Comparison of ENCODE assay signal across 8 mouse cellular contexts in genomic region chr5:66675983-66676382, GRCm38 (mm10). TPM values are rescaled to one million over a fixed set of nuclear protein-coding genes. Genes with fewer than 3 reads are reported as not detected.
DNase-seq lines count a peak whose midpoint lies in the region; ATAC-seq and TF ChIP-seq lines count a peak whose summit lies in the region.

Uchl1 (plus strand) TSS chr5:66676091.

- H3K4me3 ChIP-seq in cerebellum, adult 2 months (replicated peaks; ENCODE audit: insufficient read depth, low read depth, low read length), result peak within 1 kb of the TSS; percentile 93
- H3K4me3 ChIP-seq in hindbrain, embryonic 11.5 days (ENCODE audit: low read depth, low read length), result peak within 1 kb of the TSS; percentile 79
- peak within 1 kb of the TSS; percentile 55 for H3K4me3 ChIP-seq in lung, embryonic 15.5 days

- peak within 1 kb of the TSS; percentile 66 for H3K9ac ChIP-seq in hindbrain, embryonic 11.5 days (ENCODE audit: low read depth, low read length)
- peak within 1 kb of the TSS; percentile 29; the same call in 1 of the 2 replicates for H3K9ac ChIP-seq in lung, embryonic 15.5 days

- ATAC-seq in frontal cortex, adult (ENCODE audit: low TSS enrichment), result peak; percentile 58
- ATAC-seq in hindbrain, embryonic 11.5 days (ENCODE audit: low FRiP score), result peak; percentile 95
- peak; percentile 78 for ATAC-seq in lung, embryonic 15.5 days (ENCODE audit: borderline replicate concordance, extremely low read depth, low FRiP score, low TSS enrichment)

- no peaks in the 10 kb centered on the region for H3K36me3 ChIP-seq in hindbrain, embryonic 11.5 days (ENCODE audit: control insufficient read depth, insufficient read depth, low read length)
- H3K36me3 ChIP-seq in lung, embryonic 15.5 days, result no peaks in the 10 kb centered on the region

- H3K9me3 ChIP-seq in hindbrain, embryonic 11.5 days (ENCODE audit: control insufficient read depth, low read length), result no peaks in the 10 kb centered on the region
- H3K9me3 ChIP-seq in lung, embryonic 15.5 days, result no peaks in the 10 kb centered on the region

- under 1% methylated on average over 20 of the region's 20 CpGs for WGBS in cerebellum, adult 2 months
- under 1% methylated on average over 20 of the region's 20 CpGs for WGBS in hindbrain, embryonic 11.5 days
- under 1% methylated on average over 20 of the region's 20 CpGs for WGBS in lung, embryonic 15.5 days

- DNase-seq in MN1 (ENCODE audit: low spot score), result peak; percentile 94
- peak; percentile 92 for DNase-seq in cerebellum, adult 2 months
- peak; percentile 94 for DNase-seq in hindbrain, embryonic 11.5 days (ENCODE audit: low spot score)
- peak; percentile 92 for DNase-seq in layer of hippocampus, adult 9-11 months
- peak; percentile 96 for DNase-seq in retina, embryonic 14.5 days (ENCODE audit: low spot score)
- peak; percentile 78 for DNase-seq in thymus, postnatal 4 days

- H3K4me2 ChIP-seq in hindbrain, embryonic 11.5 days (replicated peaks; ENCODE audit: low read depth, low read length), result peak within 1 kb of the TSS; percentile 95
- H3K4me2 ChIP-seq in lung, embryonic 15.5 days, result peak within 1 kb of the TSS; percentile 98

- TF ChIP-seq POLR2A in cerebellum, adult 2 months (IDR thresholded peaks at IDR 0.05; ENCODE audit: borderline replicate concordance, insufficient read depth, low read length), result peak; percentile 88; the same call in 1 of the 2 replicates

- no peaks in the 10 kb centered on the region for H3K27me3 ChIP-seq in cerebellum, adult 2 months (ENCODE audit: control insufficient read depth, insufficient read depth, low read length)
- H3K27me3 ChIP-seq in hindbrain, embryonic 11.5 days (ENCODE audit: control insufficient read depth, insufficient read depth, low read length), result no peaks in the 10 kb centered on the region; the same call in 1 of the 2 replicates
- H3K27me3 ChIP-seq in lung, embryonic 15.5 days, result peaks cover 40% of the 10 kb centered on the region

- H3K27ac ChIP-seq in cerebellum, adult 2 months (ENCODE audit: insufficient read depth, low read length), result peak within 1 kb of the TSS; percentile 26
- peak within 1 kb of the TSS; percentile 51 for H3K27ac ChIP-seq in hindbrain, embryonic 11.5 days (ENCODE audit: low read depth, low read length)
- no peak within 1 kb of the TSS for H3K27ac ChIP-seq in lung, embryonic 15.5 days

- no peak for TF ChIP-seq CTCF in cerebellum, adult 2 months (IDR thresholded peaks at IDR 0.05; ENCODE audit: borderline replicate concordance, insufficient read depth, low read depth, low read length)

- peaks cover 6% of the 10 kb centered on the region; the same call in 1 of the 2 replicates for H3K4me1 ChIP-seq in cerebellum, adult 2 months (ENCODE audit: control insufficient read depth, insufficient read depth, low read length)
- peaks cover 5% of the 10 kb centered on the region; the same call in 1 of the 2 replicates for H3K4me1 ChIP-seq in hindbrain, embryonic 11.5 days (replicated peaks; ENCODE audit: control insufficient read depth, insufficient read depth, low read length)
- H3K4me1 ChIP-seq in lung, embryonic 15.5 days, result peaks cover 23% of the 10 kb centered on the region

RNA-seq across cellular contexts. Expression of gene Uchl1, which starts in this region (rescaled TPM):
- polyA plus RNA-seq in cerebellum, adult 2 months (2012; rRNA removed), result 709 and 904 TPM in 2 replicates
- 421 and 428 TPM in 2 replicates for polyA plus RNA-seq in hindbrain, embryonic 11.5 days (2014; fragmentation: Nextera tagmentation; extraction: Ambion mirVana)
- 71.5 and 81.2 TPM in 2 replicates for polyA plus RNA-seq in lung, embryonic 15.5 days (2015; fragmentation: Nextera tagmentation; extraction: Ambion mirVana)
